Mouse (Mus musculus): ENCODE data around the gene Ripply3. TPM values are rescaled to one million over a fixed set of nuclear protein-coding genes. Genes with fewer than 3 reads are reported as not detected.
A peak's percentile ranks its signal among the peaks of the same experiment; 100 is the strongest.

The Ripply3 gene
- polyA plus RNA-seq, 1 experiment from 2014 or later = 1.1 TPM

GRCm38 (mm10) chr16:94348779-94349178 is 20.6 kb downstream of the Ripply3 start:
- Histone ChIP-seq H3K9me3 (no peaks in the 10 kb centered on the region), H3K4me3 (no peak overlapping the region), H3K4me2 (no peak overlapping the region), H3K27ac (no peak overlapping the region), H3K9ac (no peak overlapping the region), H3K27me3 (replicated peaks) (no peaks in the 10 kb centered on the region), H3K36me3 (replicated peaks) (no peaks in the 10 kb centered on the region), H3K4me1 (peaks cover 6% of the 10 kb centered on the region; the same call in 1 of the 2 replicates)
- ATAC-seq (replicated peaks) = no peak
- WGBS = 87% methylated on average over 2 of the region's 2 CpGs

GRCm38 (mm10) chr16:94349588-94350286 is 21.5 kb downstream of the Ripply3 start:
- Histone ChIP-seq H3K4me2 (no peak overlapping the region), H3K27me3 (replicated peaks) (no peaks in the 10 kb centered on the region), H3K27ac (no peak overlapping the region), H3K9me3 (no peaks in the 10 kb centered on the region), H3K9ac (no peak overlapping the region), H3K36me3 (replicated peaks) (no peaks in the 10 kb centered on the region), H3K4me1 (peaks cover 6% of the 10 kb centered on the region; the same call in 1 of the 2 replicates), H3K4me3 (no peak overlapping the region)
- ATAC-seq (replicated peaks) = no peak
- WGBS = 68% methylated on average over 11 of the region's 11 CpGs

- Histone ChIP-seq H3K27me3 (replicated peaks) (no peaks in the 10 kb centered on the region), H3K27ac (no peak overlapping the region), H3K9me3 (no peaks in the 10 kb centered on the region), H3K4me3 (no peak overlapping the region), H3K9ac (no peak overlapping the region), H3K36me3 (replicated peaks) (no peaks in the 10 kb centered on the region), H3K4me1 (peaks cover 6% of the 10 kb centered on the region; the same call in 1 of the 2 replicates), H3K4me2 (no peak overlapping the region)
- 70% methylated on average over 10 of the region's 10 CpGs for WGBS
- no peak for ATAC-seq (replicated peaks)
Observed at GRCm38 (mm10) chr16:94350287-94350677, 22.1 kb downstream of the Ripply3 start.

GRCm38 (mm10) chr16:94354450-94354849 is 26.2 kb downstream of the Ripply3 start:
- H3K4me1 ChIP-seq = peaks cover 6% of the 10 kb centered on the region; the same call in 1 of the 2 replicates
- no peaks in the 10 kb centered on the region for H3K9me3 ChIP-seq
- 55% methylated on average over 9 of the region's 9 CpGs for WGBS
- H3K36me3 ChIP-seq (replicated peaks) = no peaks in the 10 kb centered on the region
- no peak overlapping the region for H3K27ac ChIP-seq
- H3K27me3 ChIP-seq (replicated peaks) = no peaks in the 10 kb centered on the region
- no peak overlapping the region for H3K9ac ChIP-seq
- H3K4me2 ChIP-seq = no peak overlapping the region
- ATAC-seq (replicated peaks) = 0 out of 2 replicates have a peak, but pooled peaks have one; percentile 54
- H3K4me3 ChIP-seq = no peak overlapping the region

GRCm38 (mm10) chr16:94356046-94356445 is 27.8 kb downstream of the Ripply3 start:
- Histone ChIP-seq H3K9ac (no peak overlapping the region), H3K27me3 (replicated peaks) (no peaks in the 10 kb centered on the region), H3K4me1 (no peaks in the 10 kb centered on the region), H3K4me3 (no peak overlapping the region), H3K36me3 (replicated peaks) (no peaks in the 10 kb centered on the region), H3K9me3 (no peaks in the 10 kb centered on the region), H3K4me2 (no peak overlapping the region), H3K27ac (no peak overlapping the region)
- no peak for ATAC-seq (replicated peaks)
- 75% methylated on average over 7 of the region's 7 CpGs for WGBS

- H3K27ac ChIP-seq = no peak overlapping the region
- H3K4me3 ChIP-seq = no peak overlapping the region
- H3K27me3 ChIP-seq (replicated peaks) = no peaks in the 10 kb centered on the region
- no peak overlapping the region for H3K9ac ChIP-seq
- H3K4me2 ChIP-seq = no peak overlapping the region
- H3K9me3 ChIP-seq = no peaks in the 10 kb centered on the region
- WGBS = 89% methylated on average over 11 of the region's 11 CpGs
- peaks cover under 1% of the 10 kb centered on the region for H3K4me1 ChIP-seq
- no peaks in the 10 kb centered on the region for H3K36me3 ChIP-seq (replicated peaks)
- ATAC-seq (replicated peaks) = no peak
Observed at GRCm38 (mm10) chr16:94356776-94357494, 28.7 kb downstream of the Ripply3 start.

GRCm38 (mm10) chr16:94358091-94358490 is 29.9 kb downstream of the Ripply3 start:
- Histone ChIP-seq H3K4me1 (peaks cover 8% of the 10 kb centered on the region), H3K4me2 (no peak overlapping the region), H3K27ac (no peak overlapping the region), H3K4me3 (no peak overlapping the region), H3K9me3 (no peaks in the 10 kb centered on the region), H3K36me3 (replicated peaks) (no peaks in the 10 kb centered on the region), H3K27me3 (replicated peaks) (no peaks in the 10 kb centered on the region), H3K9ac (no peak overlapping the region)
- no peak for ATAC-seq (replicated peaks)
- 85% methylated on average over 3 of the region's 3 CpGs for WGBS

- Histone ChIP-seq H3K9ac (no peak overlapping the region), H3K4me1 (peaks cover 8% of the 10 kb centered on the region), H3K4me2 (no peak overlapping the region), H3K27me3 (replicated peaks) (no peaks in the 10 kb centered on the region), H3K27ac (no peak overlapping the region), H3K4me3 (no peak overlapping the region), H3K36me3 (replicated peaks) (0 out of 2 replicates have a peak, but pooled peaks cover 4% of the 10 kb centered on the region), H3K9me3 (no peaks in the 10 kb centered on the region)
- ATAC-seq (replicated peaks) = no peak
- 90% methylated on average over 13 of the region's 13 CpGs for WGBS
Observed at GRCm38 (mm10) chr16:94360578-94361350, 32.5 kb downstream of the Ripply3 start.

- peaks cover 8% of the 10 kb centered on the region for H3K4me1 ChIP-seq
- H3K27ac ChIP-seq = peak overlapping the region; percentile 62; the same call in 1 of the 2 replicates
- H3K9me3 ChIP-seq = no peaks in the 10 kb centered on the region
- H3K9ac ChIP-seq = no peak overlapping the region
- 41% methylated on average over 10 of the region's 10 CpGs for WGBS
- 0 out of 2 replicates have a peak overlapping the region, but pooled peaks have one; percentile 9 for H3K4me2 ChIP-seq
- peak; percentile 83 for ATAC-seq (replicated peaks)
- no peaks in the 10 kb centered on the region for H3K27me3 ChIP-seq (replicated peaks)
- no peak overlapping the region for H3K4me3 ChIP-seq
- H3K36me3 ChIP-seq (replicated peaks) = 0 out of 2 replicates have a peak, but pooled peaks cover 4% of the 10 kb centered on the region
Observed at GRCm38 (mm10) chr16:94362174-94362873, 34.1 kb downstream of the Ripply3 start.

GRCm38 (mm10) chr16:94363814-94364213 is 35.6 kb downstream of the Ripply3 start:
- Histone ChIP-seq H3K27me3 (replicated peaks) (no peaks in the 10 kb centered on the region), H3K36me3 (replicated peaks) (0 out of 2 replicates have a peak, but pooled peaks cover 4% of the 10 kb centered on the region), H3K9ac (no peak overlapping the region), H3K4me2 (no peak overlapping the region), H3K4me1 (peaks cover 17% of the 10 kb centered on the region), H3K9me3 (no peaks in the 10 kb centered on the region), H3K27ac (no peak overlapping the region), H3K4me3 (no peak overlapping the region)
- WGBS = 93% methylated on average over 4 of the region's 4 CpGs
- no peak for ATAC-seq (replicated peaks)

GRCm38 (mm10) chr16:94365435-94365834 is 37.2 kb downstream of the Ripply3 start:
- Histone ChIP-seq H3K36me3 (replicated peaks) (0 out of 2 replicates have a peak, but pooled peaks cover 4% of the 10 kb centered on the region), H3K9me3 (no peaks in the 10 kb centered on the region), H3K4me1 (peaks cover 24% of the 10 kb centered on the region), H3K27me3 (replicated peaks) (no peaks in the 10 kb centered on the region), H3K4me2 (no peak overlapping the region), H3K27ac (no peak overlapping the region), H3K9ac (no peak overlapping the region), H3K4me3 (no peak overlapping the region)
- WGBS = 89% methylated on average over 3 of the region's 3 CpGs
- no peak for ATAC-seq (replicated peaks)
